Mouse (Mus musculus): ENCODE data around the gene Lgals2.

DNA sequence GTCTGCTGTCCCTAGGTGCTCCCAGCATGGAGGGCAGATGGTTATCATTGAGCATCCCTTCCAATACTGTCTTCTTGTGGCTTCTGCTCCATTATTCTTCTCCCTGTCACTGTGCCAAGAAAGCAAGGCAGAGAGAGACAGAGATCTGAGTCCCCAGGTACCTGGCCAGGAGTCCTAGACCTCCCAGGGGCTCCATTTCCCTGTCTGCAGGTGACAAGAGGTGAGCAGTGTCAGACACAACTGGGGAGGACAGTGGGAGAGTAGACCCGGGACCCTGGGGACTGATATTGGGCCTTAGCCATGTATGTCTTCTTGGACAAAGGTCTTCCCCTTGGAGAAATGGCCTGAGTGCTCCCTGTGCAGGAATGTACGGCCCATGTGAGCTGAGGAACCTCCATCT, 50.0 kb downstream of the Lgals2 start:
- TF ChIP-seq GATA1 (IDR thresholded peaks at IDR 0.05; ENCODE audit: low read length) (no peak), TAL1 (IDR thresholded peaks at IDR 0.05; ENCODE audit: low read length) (no peak)

Measured in erythroblast, embryonic 14.5 days (primary cell).